Comparison of ENCODE assay signal across 28 mouse cellular contexts in genomic region chr19:14301176-14301943, GRCm38 (mm10).
DNase-seq lines count a peak whose midpoint lies in the region; ATAC-seq and TF ChIP-seq lines count a peak whose summit lies in the region.
"Had no signal": no experiment of that assay in that cellular context is flagged by ENCODE, and none has a peak within 500 bp of the region (broad histone marks: within the 10 kb centered on the region; RNA-seq: fewer than 3 reads in every experiment).

No protein-coding gene starts in this region.

- TF ChIP-seq CTCF in liver, adult 2 months (IDR thresholded peaks at IDR 0.05; ENCODE audit: low read depth, low read length), result no peak

- no peak for TF ChIP-seq POLR2A in liver, adult 2 months (IDR thresholded peaks at IDR 0.05; ENCODE audit: extremely low read depth, insufficient read depth, low read length)

- ATAC-seq in forebrain, embryonic 12.5 days (ENCODE audit: low FRiP score), result peak; percentile 84
- no peak for ATAC-seq in forebrain, embryonic 11.5 days (replicated peaks; ENCODE audit: low FRiP score)
- ATAC-seq in neural tube, embryonic 14.5 days (ENCODE audit: low read depth), result peak; percentile 71; the same call in 1 of the 2 replicates
- ATAC-seq in neural tube, embryonic 15.5 days (ENCODE audit: low FRiP score), result no peak; the same call in 1 of the 2 replicates
- ATAC-seq: intestine, embryonic 15.5 days had no signal

- H3K4me3 ChIP-seq in forebrain, embryonic 12.5 days (replicated peaks), result no peak overlapping the region
- H3K4me3 ChIP-seq in forebrain, embryonic 11.5 days (ENCODE audit: low read depth, low read length), result no peak overlapping the region
- no peak overlapping the region for H3K4me3 ChIP-seq in liver, adult 2 months (ENCODE audit: insufficient read depth, low read depth, low read length)
- H3K4me3 ChIP-seq in neural tube, embryonic 14.5 days (ENCODE audit: low read depth, low read length), result no peak overlapping the region
- no peak overlapping the region for H3K4me3 ChIP-seq in neural tube, embryonic 15.5 days (replicated peaks)
- H3K4me3 ChIP-seq: embryonic facial prominence, embryonic 13.5 days; hindbrain, embryonic 12.5 days; intestine, embryonic 15.5 days; lung, embryonic 15.5 days; midbrain, embryonic 12.5 days; neural tube, embryonic 12.5 days had no signal

- 0 out of 2 replicates have a peak, but pooled peaks cover 3% of the 10 kb centered on the region for H3K27me3 ChIP-seq in forebrain, embryonic 12.5 days
- H3K27me3 ChIP-seq in forebrain, embryonic 11.5 days (ENCODE audit: control insufficient read depth, insufficient read depth, low read length), result no peaks in the 10 kb centered on the region
- no peaks in the 10 kb centered on the region for H3K27me3 ChIP-seq in liver, adult 2 months (ENCODE audit: control insufficient read depth, insufficient read depth, low read length)
- no peaks in the 10 kb centered on the region for H3K27me3 ChIP-seq in neural tube, embryonic 14.5 days (ENCODE audit: control insufficient read depth, insufficient read depth, low read length)
- no peaks in the 10 kb centered on the region for H3K27me3 ChIP-seq in neural tube, embryonic 15.5 days (replicated peaks)
- H3K27me3 ChIP-seq: CH12.LX; embryonic facial prominence, embryonic 13.5 days; hindbrain, embryonic 12.5 days; intestine, embryonic 15.5 days; lung, embryonic 15.5 days; midbrain, embryonic 12.5 days; neural tube, embryonic 12.5 days had no signal

- no peaks in the 10 kb centered on the region for H3K4me1 ChIP-seq in forebrain, embryonic 12.5 days
- H3K4me1 ChIP-seq in forebrain, embryonic 11.5 days (replicated peaks; ENCODE audit: control insufficient read depth, insufficient read depth, low read length), result no peaks in the 10 kb centered on the region
- H3K4me1 ChIP-seq in liver, adult 2 months (ENCODE audit: control insufficient read depth, insufficient read depth, low read length), result no peaks in the 10 kb centered on the region
- no peaks in the 10 kb centered on the region for H3K4me1 ChIP-seq in neural tube, embryonic 14.5 days (ENCODE audit: control insufficient read depth, insufficient read depth, low read length)
- H3K4me1 ChIP-seq in neural tube, embryonic 15.5 days, result no peaks in the 10 kb centered on the region
- H3K4me1 ChIP-seq: embryonic facial prominence, embryonic 13.5 days; hindbrain, embryonic 12.5 days; intestine, embryonic 15.5 days; lung, embryonic 15.5 days; midbrain, embryonic 12.5 days; neural tube, embryonic 12.5 days had no signal

- no peak overlapping the region for H3K4me2 ChIP-seq in forebrain, embryonic 12.5 days
- H3K4me2 ChIP-seq in forebrain, embryonic 11.5 days (ENCODE audit: low read depth, low read length, severe bottlenecking), result no peak overlapping the region
- H3K4me2 ChIP-seq in neural tube, embryonic 14.5 days (ENCODE audit: low read depth, low read length), result no peak overlapping the region
- no peak overlapping the region for H3K4me2 ChIP-seq in neural tube, embryonic 15.5 days
- H3K4me2 ChIP-seq: embryonic facial prominence, embryonic 13.5 days; heart, embryonic 11.5 days; hindbrain, embryonic 12.5 days; intestine, embryonic 15.5 days; liver, embryonic 11.5 days; lung, embryonic 15.5 days; midbrain, embryonic 12.5 days; neural tube, embryonic 12.5 days had no signal

- no peaks in the 10 kb centered on the region for H3K36me3 ChIP-seq in forebrain, embryonic 12.5 days (replicated peaks)
- H3K36me3 ChIP-seq in forebrain, embryonic 11.5 days (ENCODE audit: control insufficient read depth, insufficient read depth, low read length), result no peaks in the 10 kb centered on the region
- H3K36me3 ChIP-seq in liver, adult 2 months (ENCODE audit: control insufficient read depth, insufficient read depth, low read length), result no peaks in the 10 kb centered on the region
- H3K36me3 ChIP-seq in neural tube, embryonic 14.5 days (ENCODE audit: control insufficient read depth, insufficient read depth, low read length), result no peaks in the 10 kb centered on the region
- no peaks in the 10 kb centered on the region for H3K36me3 ChIP-seq in neural tube, embryonic 15.5 days
- H3K36me3 ChIP-seq: embryonic facial prominence, embryonic 13.5 days; hindbrain, embryonic 12.5 days; intestine, embryonic 15.5 days; lung, embryonic 15.5 days; midbrain, embryonic 12.5 days; neural tube, embryonic 12.5 days had no signal

- no peak for DNase-seq in forebrain, embryonic 11.5 days (ENCODE audit: low spot score)
- peak; percentile 1 for DNase-seq in liver, adult 2 months (ENCODE audit: extremely low read depth, low read depth, low spot score)
- DNase-seq in liver, result no peak
- peak; percentile 18 for DNase-seq in hindlimb bud, embryonic 11.5 days (ENCODE audit: extremely low spot score, low read depth, low spot score)
- no peak for DNase-seq in urinary bladder, postnatal 10 days (ENCODE audit: low spot score)
- DNase-seq: adrenal gland, adult 8-10 months; cerebellum, adult 18-20 months; cerebellum, postnatal 10 days; gastrocnemius, postnatal 14 days; heart, postnatal 36 days; kidney, adult 2 months; layer of hippocampus, adult 9-11 months; retina, postnatal 1 day; right cerebral cortex, postnatal 14 days; thymus, postnatal 14 days had no signal

- 42% methylated on average over 6 of the region's 6 CpGs for WGBS in forebrain, embryonic 12.5 days
- WGBS in forebrain, embryonic 11.5 days, result 66% methylated on average over 6 of the region's 6 CpGs
- 89% methylated on average over 6 of the region's 6 CpGs for whole genome bisulfite sequencing in liver, adult 2 months
- WGBS in neural tube, embryonic 14.5 days, result 64% methylated on average over 6 of the region's 6 CpGs
- 60% methylated on average over 6 of the region's 6 CpGs for WGBS in neural tube, embryonic 15.5 days

- no peak overlapping the region for H3K9ac ChIP-seq in forebrain, embryonic 12.5 days
- H3K9ac ChIP-seq in forebrain, embryonic 11.5 days (ENCODE audit: low read length), result no peak overlapping the region
- no peak overlapping the region for H3K9ac ChIP-seq in liver, adult 2 months (ENCODE audit: low read depth, low read length)
- H3K9ac ChIP-seq in neural tube, embryonic 14.5 days (replicated peaks; ENCODE audit: low read depth, low read length), result no peak overlapping the region
- no peak overlapping the region for H3K9ac ChIP-seq in neural tube, embryonic 15.5 days (replicated peaks)
- H3K9ac ChIP-seq: embryonic facial prominence, embryonic 13.5 days; hindbrain, embryonic 12.5 days; intestine, embryonic 15.5 days; lung, embryonic 15.5 days; midbrain, embryonic 12.5 days; neural tube, embryonic 12.5 days had no signal

- H3K79me2 ChIP-seq in liver, adult 2 months (ENCODE audit: control insufficient read depth, insufficient read depth, low read length), result no peaks in the 10 kb centered on the region

- no peaks in the 10 kb centered on the region for H3K9me3 ChIP-seq in forebrain, embryonic 12.5 days
- H3K9me3 ChIP-seq in forebrain, embryonic 11.5 days (ENCODE audit: control insufficient read depth, low read length), result no peaks in the 10 kb centered on the region
- no peaks in the 10 kb centered on the region for H3K9me3 ChIP-seq in neural tube, embryonic 14.5 days (ENCODE audit: control insufficient read depth, low read length)
- H3K9me3 ChIP-seq in neural tube, embryonic 15.5 days (replicated peaks), result no peaks in the 10 kb centered on the region
- H3K9me3 ChIP-seq: embryonic facial prominence, embryonic 13.5 days; hindbrain, embryonic 12.5 days; intestine, embryonic 15.5 days; lung, embryonic 15.5 days; midbrain, embryonic 12.5 days; neural tube, embryonic 12.5 days had no signal

- 0 out of 2 replicates have a peak overlapping the region, but pooled peaks have one; percentile 8 for H3K27ac ChIP-seq in forebrain, embryonic 12.5 days
- no peak overlapping the region for H3K27ac ChIP-seq in forebrain, embryonic 11.5 days (ENCODE audit: low read depth, low read length)
- no peak overlapping the region for H3K27ac ChIP-seq in liver, adult 2 months (replicated peaks; ENCODE audit: insufficient read depth, low read depth, low read length)
- no peak overlapping the region for H3K27ac ChIP-seq in neural tube, embryonic 14.5 days (ENCODE audit: low read depth, low read length)
- no peak overlapping the region for H3K27ac ChIP-seq in neural tube, embryonic 15.5 days (replicated peaks)
- H3K27ac ChIP-seq: embryonic facial prominence, embryonic 13.5 days; hindbrain, embryonic 12.5 days; intestine, embryonic 15.5 days; kidney, postnatal 0 days; lung, embryonic 15.5 days; midbrain, embryonic 12.5 days; neural tube, embryonic 12.5 days had no signal

Comparison
In these comparisons a context has a peak if more than half of its experiments do, and no peak if none do; other contexts are left out.
1. ATAC-seq: peak in forebrain, embryonic 12.5 days (single experiment) and neural tube, embryonic 14.5 days (single experiment); none in forebrain, embryonic 11.5 days (single experiment) and neural tube, embryonic 15.5 days (single experiment).
2. DNase-seq: peak in liver, adult 2 months (single experiment) and hindlimb bud, embryonic 11.5 days (single experiment); none in forebrain, embryonic 11.5 days (single experiment), liver (single experiment) and urinary bladder, postnatal 10 days (single experiment).